8 mouse cellular contexts compared by ENCODE assay signal in genomic region chr14:26668371-26669291, GRCm38 (mm10). TPM values are rescaled to one million over a fixed set of nuclear protein-coding genes. Genes with fewer than 3 reads are reported as not detected.
DNase-seq lines count a peak whose midpoint lies in the region; ATAC-seq and TF ChIP-seq lines count a peak whose summit lies in the region.

No protein-coding gene starts in this region.

- ATAC-seq in kidney, embryonic 14.5 days (ENCODE audit: low FRiP score, low TSS enrichment): peak; percentile 50
- ATAC-seq in midbrain, postnatal 0 days (ENCODE audit: low FRiP score): peak; percentile 59

- no peaks in the 10 kb centered on the region for H3K9me3 ChIP-seq in kidney, embryonic 14.5 days (ENCODE audit: control insufficient read depth, low read length)
- H3K9me3 ChIP-seq in midbrain, postnatal 0 days (ENCODE audit: low read length): no peaks in the 10 kb centered on the region

- DNase-seq in layer of hippocampus, adult 11-12 months (ENCODE audit: low spot score): peak; percentile 43
- no peak for DNase-seq in layer of hippocampus, adult 9-10 months (ENCODE audit: low spot score)
- peak; percentile 6 to 8 for DNase-seq in heart, adult 9 months (ENCODE audit: low spot score in 2 of 2)
- peak; percentile 69 for DNase-seq in liver
- DNase-seq in midbrain, postnatal 0 days (ENCODE audit: low spot score): no peak
- DNase-seq in splenic B cell, adult 2 months (ENCODE audit: low read depth, low spot score): peak; percentile 60

- H3K36me3 ChIP-seq in kidney, embryonic 14.5 days (ENCODE audit: control insufficient read depth, insufficient read depth, low read length): peaks cover 24% of the 10 kb centered on the region
- peaks cover 9% of the 10 kb centered on the region for H3K36me3 ChIP-seq in midbrain, postnatal 0 days (ENCODE audit: insufficient read depth, low read length)
- H3K36me3 ChIP-seq in splenic B cell, adult 2 months (ENCODE audit: control insufficient read depth, insufficient read depth, low read length, poor library complexity, severe bottlenecking): 0 out of 2 replicates have a peak, but pooled peaks cover 5% of the 10 kb centered on the region

- peak overlapping the region; percentile 95 for H3K4me2 ChIP-seq in kidney, embryonic 14.5 days (replicated peaks; ENCODE audit: low read depth, low read length)
- H3K4me2 ChIP-seq in midbrain, postnatal 0 days (ENCODE audit: low read depth, low read length, poor library complexity, severe bottlenecking): peak overlapping the region; percentile 85

- peak overlapping the region; percentile 97 for H3K4me3 ChIP-seq in cortical plate, adult 2 months (ENCODE audit: insufficient read depth, low read length)
- peak overlapping the region; percentile 94 for H3K4me3 ChIP-seq in kidney, embryonic 14.5 days (ENCODE audit: low read length)
- H3K4me3 ChIP-seq in midbrain, postnatal 0 days (ENCODE audit: low read depth, low read length): peak overlapping the region; percentile 95

- no peak for TF ChIP-seq CTCF in cortical plate, adult 2 months (IDR thresholded peaks at IDR 0.05; ENCODE audit: extremely low read depth, insufficient read depth, low read length)
- peak; percentile 31; the same call in 1 of the 2 replicates for TF ChIP-seq CTCF in midbrain, postnatal 0 days (IDR thresholded peaks at IDR 0.05)

- H3K27me3 ChIP-seq in kidney, embryonic 14.5 days (ENCODE audit: control insufficient read depth, insufficient read depth, low read length): no peaks in the 10 kb centered on the region
- H3K27me3 ChIP-seq in midbrain, postnatal 0 days (ENCODE audit: insufficient read depth, low read length): no peaks in the 10 kb centered on the region
- no peaks in the 10 kb centered on the region for H3K27me3 ChIP-seq in splenic B cell, adult 2 months (ENCODE audit: control insufficient read depth, insufficient read depth, low read length, poor library complexity, severe bottlenecking)

- H3K9ac ChIP-seq in kidney, embryonic 14.5 days (ENCODE audit: low read depth, low read length): peak overlapping the region; percentile 86
- H3K9ac ChIP-seq in midbrain, postnatal 0 days (replicated peaks; ENCODE audit: low read length, poor library complexity, severe bottlenecking): peak overlapping the region; percentile 84

- H3K27ac ChIP-seq in cortical plate, adult 2 months (ENCODE audit: insufficient read depth, low read length): peak overlapping the region; percentile 41; the same call in 1 of the 2 replicates
- peak overlapping the region; percentile 88 for H3K27ac ChIP-seq in kidney, embryonic 14.5 days (ENCODE audit: low read depth, low read length)
- peak overlapping the region; percentile 87 for H3K27ac ChIP-seq in midbrain, postnatal 0 days (ENCODE audit: low read depth, low read length)

- TF ChIP-seq POLR2A in cortical plate, adult 2 months (IDR thresholded peaks at IDR 0.05; ENCODE audit: extremely low read depth, insufficient read depth, low read length): no peak

- 1% methylated on average over 73 of the region's 73 CpGs for WGBS in kidney, embryonic 14.5 days
- WGBS in midbrain, postnatal 0 days: 1% methylated on average over 73 of the region's 73 CpGs

- H3K4me1 ChIP-seq in cortical plate, adult 2 months (ENCODE audit: control insufficient read depth, insufficient read depth, low read length): peaks cover 1% of the 10 kb centered on the region; the same call in 1 of the 2 replicates
- H3K4me1 ChIP-seq in kidney, embryonic 14.5 days (ENCODE audit: control insufficient read depth, insufficient read depth, low read length): peaks cover 9% of the 10 kb centered on the region
- H3K4me1 ChIP-seq in midbrain, postnatal 0 days (ENCODE audit: insufficient read depth, low read length): 0 out of 2 replicates have a peak, but pooled peaks cover 5% of the 10 kb centered on the region

RNA-seq across cellular contexts. Expression of gene Pde12, which starts 1.1 kb away (rescaled TPM):
- polyA plus RNA-seq in cortical plate, adult 2 months (2012; rRNA removed): 4.5 and 4.7 TPM in 2 replicates
- polyA plus RNA-seq in kidney, embryonic 14.5 days (2014; fragmentation: Nextera tagmentation; extraction: Ambion mirVana): 11.3 and 12.5 TPM in 2 replicates
- total RNA-seq in midbrain, postnatal 0 days (2014; rRNA removed): 16.7 and 19.8 TPM in 2 replicates
- polyA plus RNA-seq in midbrain, postnatal 0 days (2015; fragmentation: Nextera tagmentation; extraction: Ambion mirVana): 10.2 and 10.5 TPM in 2 replicates

RNA-seq across cellular contexts. Expression of gene Dnah12, which starts 24.4 kb away (rescaled TPM):
- polyA plus RNA-seq in cortical plate, adult 2 months (2012; rRNA removed): 0.09 and 0.19 TPM in 2 replicates
- polyA plus RNA-seq in kidney, embryonic 14.5 days (2014; fragmentation: Nextera tagmentation; extraction: Ambion mirVana): 0.01 and 0.06 TPM in 2 replicates
- total RNA-seq in midbrain, postnatal 0 days (2014; rRNA removed): 0.60 and 0.66 TPM in 2 replicates
- polyA plus RNA-seq in midbrain, postnatal 0 days (2015; fragmentation: Nextera tagmentation; extraction: Ambion mirVana): 0.13 and 0.21 TPM in 2 replicates

RNA-seq across cellular contexts. Expression of gene Arf4, which starts 30.8 kb away (rescaled TPM):
- 91.8 and 95.9 TPM in 2 replicates for polyA plus RNA-seq in cortical plate, adult 2 months (2012; rRNA removed)
- polyA plus RNA-seq in kidney, embryonic 14.5 days (2014; fragmentation: Nextera tagmentation; extraction: Ambion mirVana): 549 and 626 TPM in 2 replicates
- 149 and 182 TPM in 2 replicates for total RNA-seq in midbrain, postnatal 0 days (2014; rRNA removed)
- polyA plus RNA-seq in midbrain, postnatal 0 days (2015; fragmentation: Nextera tagmentation; extraction: Ambion mirVana): 404 TPM in 2 replicates

Comparison
In these comparisons a context has a peak if more than half of its experiments do, and no peak if none do; other contexts are left out.
1. DNase-seq: peak in layer of hippocampus, adult 11-12 months (single experiment), heart, adult 9 months (2 of 2), liver (single experiment) and splenic B cell, adult 2 months (single experiment); none in layer of hippocampus, adult 9-10 months (single experiment) and midbrain, postnatal 0 days (single experiment).
2. Peak in every context shown above with its lines, with median percentiles within 50 percentile points of each other: H3K27ac ChIP-seq and H3K4me3 ChIP-seq.